Mouse (Mus musculus) forebrain, embryonic 10.5 days (tissue): ENCODE data around the gene Bicd1. TPM values are rescaled to one million over a fixed set of nuclear protein-coding genes. Genes with fewer than 3 reads are reported as not detected.
A peak's percentile ranks its signal among the peaks of the same experiment; 100 is the strongest.
"Not testable (repeated sequence)": the region's sequence is repeated elsewhere in the genome, so short reads cannot be mapped to it uniquely, and the experiment has no call there.

ENCODE experiments used
- DNase-seq: peaks from one replicate; pipeline ENCODE4 v3.0.0-alpha.2; 2017; ENCODE audit warnings: low spot score; ENCODE audit errors: extremely low spot score
- H3K27ac ChIP-seq: fragments of 300-500 bp; sonication (generic); 2 replicates; pipeline ENCODE4 v1.5.1; 2016; ENCODE audit warnings: mild to moderate bottlenecking
- H3K27me3 ChIP-seq: fragments of 300-500 bp; sonication (generic); 2 replicates; pipeline ENCODE4 v1.6.1; 2016; ENCODE audit warnings: mild to moderate bottlenecking; ENCODE audit not compliant: poor library complexity, severe bottlenecking
- H3K36me3 ChIP-seq: fragments of 300-500 bp; sonication (generic); replicated peaks from 2 replicates; pipeline ENCODE4 v1.6.1; 2016; ENCODE audit warnings: mild to moderate bottlenecking, moderate library complexity
- H3K4me1 ChIP-seq: fragments of 300-500 bp; sonication (generic); 2 replicates; pipeline ENCODE4 v1.6.1; 2016
- H3K4me3 ChIP-seq: fragments of 300-500 bp; sonication (generic); 2 replicates; pipeline ENCODE4 v1.5.1; 2016; ENCODE audit warnings: mild to moderate bottlenecking, moderate library complexity
- H3K9me3 ChIP-seq: fragments of 300-500 bp; sonication (generic); 2 replicates; pipeline ENCODE4 v1.6.1; 2016; ENCODE audit warnings: mild to moderate bottlenecking, moderate library complexity
- WGBS: fragments of 180-500 bp; shearing (Covaris S2); methylation state at CpG from one replicate; pipeline ENCODE4 v1.1.7; 2016; 5-methylcytosine and 5-hydroxymethylcytosine counted together
- polyA plus RNA-seq: library from polyadenylated mRNA; unstranded; fragments of >200 nt; fragmentation: Nextera tagmentation; extraction: Ambion mirVana; gene quantifications from 2 replicates; pipeline ENCODE4 v1.2.1, GENCODE M21; 2016

Gene Bicd1
- polyA plus RNA-seq, 1 experiment from 2014 or later = 13.2 TPM

DNA sequence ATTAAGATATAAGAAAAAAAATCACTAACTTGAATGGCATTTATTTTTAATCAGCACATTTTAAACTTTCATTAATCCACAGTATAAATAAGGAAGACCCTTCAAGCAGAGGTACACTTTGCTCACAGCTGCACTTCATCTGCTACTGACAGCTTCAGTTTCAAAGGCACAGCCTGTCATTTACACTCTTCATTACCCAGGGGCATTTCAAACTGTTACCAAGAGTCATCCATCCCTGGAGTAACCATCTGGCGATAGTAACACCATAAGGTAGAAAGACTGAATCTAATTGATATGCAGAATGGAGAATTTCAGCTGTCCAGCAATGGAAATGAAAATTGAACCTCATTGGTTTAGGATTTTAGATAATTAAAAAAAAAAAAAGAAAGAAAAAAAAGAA is 34.2 kb downstream of the Bicd1 start:
- WGBS = 80% methylated on average over 1 of the region's 1 CpGs
- H3K4me1 ChIP-seq = no peaks in the 10 kb centered on the region
- no peaks in the 10 kb centered on the region for H3K36me3 ChIP-seq
- H3K27me3 ChIP-seq = no peaks in the 10 kb centered on the region
- H3K27ac ChIP-seq = no peak overlapping the region
- no peak overlapping the region for H3K4me3 ChIP-seq
- no peaks in the 10 kb centered on the region for H3K9me3 ChIP-seq
- no peak for DNase-seq

DNA sequence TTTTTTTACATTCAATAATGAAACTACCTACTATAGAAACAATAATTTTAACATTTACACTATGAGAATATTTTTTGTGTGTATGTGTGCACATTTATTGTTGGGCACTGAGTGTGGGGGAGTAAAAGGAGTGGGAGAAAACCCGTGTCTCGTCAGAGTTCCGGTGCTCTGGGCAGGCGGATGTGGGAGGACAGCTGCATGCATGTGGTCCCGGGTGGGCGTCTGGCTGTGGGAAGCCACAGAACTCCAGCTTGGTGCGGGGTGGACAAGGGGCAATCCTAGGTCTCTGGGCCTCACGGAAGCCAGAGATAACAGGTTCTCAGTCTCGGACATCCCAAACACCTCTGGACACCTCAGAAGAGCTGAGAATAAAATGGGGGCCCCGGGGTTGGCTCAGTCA is 37.2 kb downstream of the Bicd1 start:
- 93% methylated on average over 10 of the region's 10 CpGs for WGBS
- H3K27ac ChIP-seq = no peak overlapping the region
- H3K9me3 ChIP-seq = no peaks in the 10 kb centered on the region
- no peaks in the 10 kb centered on the region for H3K36me3 ChIP-seq
- H3K4me3 ChIP-seq = no peak overlapping the region
- DNase-seq = no peak
- no peaks in the 10 kb centered on the region for H3K4me1 ChIP-seq
- H3K27me3 ChIP-seq = no peaks in the 10 kb centered on the region

DNA sequence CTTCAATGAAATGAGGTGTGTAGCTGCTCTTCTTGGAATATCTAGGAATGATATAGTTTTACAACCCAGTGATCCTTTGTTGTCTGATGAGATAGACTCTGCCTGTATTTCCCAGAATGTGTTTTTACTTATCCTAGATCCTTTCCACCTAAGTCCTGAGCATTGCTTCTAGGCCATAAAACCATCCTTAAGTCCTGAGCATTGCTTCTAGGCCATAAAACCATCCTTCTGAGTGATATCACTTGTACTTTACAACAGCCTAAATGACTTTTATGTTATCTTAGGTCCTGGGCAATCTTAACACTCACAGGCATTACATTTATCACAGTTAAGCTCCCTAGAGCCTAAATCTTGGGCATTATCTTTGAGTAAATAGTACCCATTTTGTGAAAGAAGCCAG is 48.6 kb downstream of the Bicd1 start:
- no peaks in the 10 kb centered on the region for H3K4me1 ChIP-seq
- no peaks in the 10 kb centered on the region for H3K36me3 ChIP-seq
- no peak for DNase-seq
- no peak overlapping the region for H3K27ac ChIP-seq
- H3K27me3 ChIP-seq = no peaks in the 10 kb centered on the region
- H3K4me3 ChIP-seq = no peak overlapping the region
- no peaks in the 10 kb centered on the region for H3K9me3 ChIP-seq

DNA sequence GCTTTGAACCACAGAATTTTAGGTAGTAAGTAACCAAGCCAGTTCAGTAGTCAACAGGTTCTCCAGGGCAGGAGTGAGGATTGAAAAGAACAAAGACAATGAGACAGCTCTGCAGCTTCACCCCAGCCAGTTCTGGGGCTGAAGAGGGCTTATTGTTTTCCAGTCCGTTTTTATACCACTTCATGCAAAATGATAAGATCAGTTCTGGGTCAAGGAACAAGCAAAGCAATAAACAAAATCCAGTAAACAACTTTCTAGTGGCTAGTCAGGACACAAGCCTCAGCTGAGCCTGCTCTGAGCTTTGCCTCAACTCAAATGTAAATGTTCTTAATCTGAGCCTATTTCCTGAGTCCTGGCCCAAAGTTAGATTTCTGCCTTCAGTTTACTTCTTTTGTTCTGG is 52.3 kb downstream of the Bicd1 start:
- Histone ChIP-seq H3K27me3 (no peaks in the 10 kb centered on the region), H3K4me1 (no peaks in the 10 kb centered on the region), H3K4me3 (no peak overlapping the region), H3K9me3 (no peaks in the 10 kb centered on the region), H3K36me3 (0 out of 2 replicates have a peak, but pooled peaks cover 4% of the 10 kb centered on the region), H3K27ac (no peak overlapping the region)
- WGBS = 8% methylated on average over 1 of the region's 1 CpGs
- no peak for DNase-seq

DNA sequence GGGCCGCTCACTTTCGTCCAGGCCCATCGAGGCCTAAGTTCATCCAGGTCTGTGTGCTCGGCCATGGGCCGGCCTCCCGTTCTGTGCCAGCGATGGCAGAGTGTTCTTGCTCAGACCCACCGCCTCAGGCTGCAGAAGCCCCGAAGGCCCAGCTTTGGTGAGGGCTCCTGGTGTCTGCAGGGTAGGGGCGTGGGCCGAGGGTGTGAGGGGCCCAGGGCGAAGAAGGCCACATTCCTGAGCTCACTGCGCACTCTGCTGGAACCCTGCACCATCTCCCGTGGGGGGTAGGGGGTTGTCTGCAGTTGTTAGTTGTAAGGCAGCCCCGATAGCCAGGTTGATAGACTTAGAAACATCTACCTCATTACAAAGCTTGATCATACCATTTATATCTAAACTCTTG is 62.8 kb downstream of the Bicd1 start:
- no peak overlapping the region for H3K4me3 ChIP-seq
- H3K27ac ChIP-seq = no peak overlapping the region
- DNase-seq = no peak
- H3K36me3 ChIP-seq = no peaks in the 10 kb centered on the region; the same call in 1 of the 2 replicates
- no peaks in the 10 kb centered on the region for H3K9me3 ChIP-seq
- 79% methylated on average over 15 of the region's 15 CpGs for WGBS
- no peaks in the 10 kb centered on the region for H3K4me1 ChIP-seq
- H3K27me3 ChIP-seq = no peaks in the 10 kb centered on the region

DNA sequence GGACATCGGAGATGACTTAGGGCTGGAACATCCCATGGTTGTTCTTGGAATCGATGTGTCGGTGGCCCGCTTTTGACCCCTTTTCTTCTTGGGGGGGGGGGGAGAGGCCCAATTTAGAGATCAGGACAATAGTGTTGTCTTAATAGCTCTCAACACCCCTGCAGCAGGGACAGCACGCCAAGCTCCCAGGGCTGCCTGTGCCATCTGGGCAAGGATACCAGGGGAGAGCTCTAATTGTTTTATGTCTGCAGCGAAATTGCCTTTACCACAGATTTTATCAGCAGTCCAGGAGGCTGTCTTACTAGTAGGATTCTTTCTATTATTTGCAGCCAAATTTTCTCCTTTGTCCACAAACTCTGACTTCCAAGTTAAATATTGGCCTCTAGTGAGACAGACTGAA is 63.8 kb downstream of the Bicd1 start:
- not testable (repeated sequence) for DNase-seq, H3K9me3 ChIP-seq, H3K36me3 ChIP-seq, H3K27ac ChIP-seq, H3K4me3 ChIP-seq, H3K27me3 ChIP-seq, H3K4me1 ChIP-seq
- 90% methylated on average over 6 of the region's 6 CpGs for WGBS

DNA sequence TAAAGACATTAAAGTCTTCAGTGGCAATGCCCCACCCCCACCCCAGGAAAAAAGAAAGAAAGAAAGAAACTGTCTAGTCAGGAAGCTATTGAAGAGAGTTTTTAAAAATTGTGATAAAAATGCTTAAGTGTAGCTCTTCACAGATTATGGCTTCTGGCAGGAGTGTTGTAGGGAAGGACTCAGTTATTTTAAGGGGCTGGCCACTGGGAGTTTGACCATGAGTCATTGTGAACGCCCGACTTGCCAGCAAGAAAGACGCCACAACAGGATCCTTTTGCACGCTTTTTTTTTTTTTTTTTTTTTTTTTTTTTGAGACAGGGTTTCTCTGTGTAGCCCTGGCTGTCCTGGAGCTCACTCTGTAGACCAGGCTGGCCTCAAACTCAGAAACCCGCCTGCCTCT is 73.2 kb downstream of the Bicd1 start:
- not testable (repeated sequence) for H3K27ac ChIP-seq, H3K4me1 ChIP-seq, H3K36me3 ChIP-seq, H3K27me3 ChIP-seq, H3K9me3 ChIP-seq, DNase-seq, H3K4me3 ChIP-seq
- WGBS = 90% methylated on average over 5 of the region's 5 CpGs

DNA sequence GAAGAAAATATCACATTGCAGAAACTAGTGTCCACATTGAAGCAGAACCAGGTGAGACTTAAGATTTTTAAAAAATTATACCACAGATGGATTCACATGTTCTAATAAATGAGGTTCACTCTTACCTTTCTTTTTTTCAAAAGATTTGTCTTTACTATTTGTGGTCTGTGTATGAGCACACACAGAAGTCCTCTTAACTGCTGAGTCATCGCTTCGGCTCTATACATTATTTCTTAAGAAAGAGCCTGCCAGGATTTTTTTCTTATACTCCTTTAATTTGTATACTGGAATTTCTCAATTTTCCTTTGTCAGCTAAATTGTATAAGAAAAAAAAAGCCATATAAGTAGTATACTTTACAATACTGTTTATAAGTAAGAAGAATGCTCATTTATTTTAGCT is 86.0 kb downstream of the Bicd1 start:
- Histone ChIP-seq H3K36me3 (peaks cover 11% of the 10 kb centered on the region; the same call in 1 of the 2 replicates), H3K9me3 (no peaks in the 10 kb centered on the region), H3K4me3 (no peak overlapping the region), H3K27ac (no peak overlapping the region), H3K27me3 (no peaks in the 10 kb centered on the region), H3K4me1 (no peaks in the 10 kb centered on the region)
- WGBS = 97% methylated on average over 2 of the region's 2 CpGs
- DNase-seq = no peak

DNA sequence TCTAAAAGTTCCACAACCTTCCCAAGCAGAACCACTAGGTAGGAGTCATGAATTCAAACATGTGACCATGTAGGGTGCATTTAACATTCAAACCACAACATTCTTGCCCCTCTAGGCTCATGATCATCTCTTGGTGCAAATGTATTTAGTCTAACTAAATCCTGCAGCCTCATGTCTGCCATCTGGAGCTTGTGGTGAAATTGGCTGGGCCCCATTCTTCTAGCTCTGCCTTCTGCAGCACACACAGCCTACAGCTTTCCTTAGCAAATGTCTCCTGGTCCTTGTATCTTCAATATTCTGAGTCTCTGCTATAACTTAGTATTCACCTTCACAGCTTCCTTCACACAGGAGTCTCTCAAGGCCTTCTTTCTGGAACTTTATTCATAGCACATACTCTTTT is 87.2 kb downstream of the Bicd1 start:
- Histone ChIP-seq H3K27me3 (no peaks in the 10 kb centered on the region), H3K4me3 (no peak overlapping the region), H3K36me3 (peaks cover 11% of the 10 kb centered on the region; the same call in 1 of the 2 replicates), H3K9me3 (no peaks in the 10 kb centered on the region), H3K4me1 (no peaks in the 10 kb centered on the region), H3K27ac (no peak overlapping the region)
- DNase-seq = no peak

DNA sequence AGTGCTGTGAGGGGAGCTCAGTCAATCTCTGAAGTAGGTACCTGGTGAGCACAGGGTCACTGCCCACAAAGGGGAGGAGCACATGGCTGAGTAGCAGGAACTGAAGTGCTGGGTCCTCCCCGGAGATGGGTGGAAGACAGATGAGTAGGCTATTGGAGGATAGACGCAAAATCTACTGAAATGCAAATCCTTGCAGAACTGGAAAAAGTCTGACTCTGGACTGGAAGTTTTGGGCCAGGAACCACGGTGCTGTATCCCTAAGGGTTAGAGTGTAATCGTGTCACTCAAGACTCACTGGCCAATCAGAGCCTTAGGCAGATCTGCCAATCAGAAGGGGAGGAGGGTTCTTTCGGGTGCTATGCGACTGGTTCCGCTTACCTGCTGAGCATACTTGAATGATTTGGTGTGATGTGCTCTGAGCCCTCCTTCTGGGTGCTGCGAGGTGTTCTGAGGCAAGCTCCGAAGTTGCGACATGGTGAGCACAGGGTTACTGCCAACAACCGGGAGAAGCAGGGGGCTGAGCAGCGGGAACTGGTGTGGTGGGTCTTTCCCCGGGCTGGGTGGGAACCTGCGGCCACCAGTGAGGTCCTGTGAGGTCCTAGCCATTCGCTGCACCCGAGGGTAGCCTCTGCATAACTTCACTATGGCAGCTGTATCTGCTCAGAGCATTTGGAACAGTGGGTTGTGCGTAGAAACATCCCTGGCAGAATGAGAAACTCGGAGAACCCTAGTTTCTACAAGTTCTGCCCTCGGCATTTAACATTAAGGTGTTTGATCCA is 157.2 kb downstream of the Bicd1 start:
- no peaks in the 10 kb centered on the region for H3K27me3 ChIP-seq
- H3K4me3 ChIP-seq = peak overlapping the region; percentile 73
- peak overlapping the region; percentile 79 for H3K27ac ChIP-seq
- H3K36me3 ChIP-seq = no peaks in the 10 kb centered on the region
- WGBS = 2% methylated on average over 19 of the region's 19 CpGs
- no peaks in the 10 kb centered on the region for H3K9me3 ChIP-seq
- H3K4me1 ChIP-seq = peaks cover 8% of the 10 kb centered on the region; the same call in 1 of the 2 replicates
- DNase-seq = peak; percentile 75

DNA sequence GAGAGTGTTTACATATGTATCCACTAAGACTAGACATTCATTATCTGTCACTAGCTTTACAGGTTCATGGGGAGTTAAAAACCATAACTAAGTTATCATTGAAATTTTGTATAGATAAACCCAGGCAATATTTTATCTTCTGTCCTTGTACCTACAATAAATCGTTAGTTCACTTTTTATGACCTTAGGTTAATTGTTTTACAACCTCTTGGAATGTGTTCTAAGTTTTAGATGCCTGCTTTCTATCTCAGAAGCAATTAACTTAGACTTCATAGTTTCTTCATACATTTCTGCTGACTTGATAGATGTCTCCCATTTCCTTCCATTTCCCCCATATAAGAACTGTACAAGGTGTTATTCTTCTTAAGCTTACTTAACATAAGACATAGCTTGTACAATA is 158.5 kb downstream of the Bicd1 start:
- 93% methylated on average over 1 of the region's 1 CpGs for WGBS
- H3K9me3 ChIP-seq = no peaks in the 10 kb centered on the region
- DNase-seq = no peak
- no peaks in the 10 kb centered on the region for H3K27me3 ChIP-seq
- no peak overlapping the region for H3K4me3 ChIP-seq
- no peak overlapping the region for H3K27ac ChIP-seq
- H3K36me3 ChIP-seq = no peaks in the 10 kb centered on the region
- peaks cover 8% of the 10 kb centered on the region; the same call in 1 of the 2 replicates for H3K4me1 ChIP-seq

DNA sequence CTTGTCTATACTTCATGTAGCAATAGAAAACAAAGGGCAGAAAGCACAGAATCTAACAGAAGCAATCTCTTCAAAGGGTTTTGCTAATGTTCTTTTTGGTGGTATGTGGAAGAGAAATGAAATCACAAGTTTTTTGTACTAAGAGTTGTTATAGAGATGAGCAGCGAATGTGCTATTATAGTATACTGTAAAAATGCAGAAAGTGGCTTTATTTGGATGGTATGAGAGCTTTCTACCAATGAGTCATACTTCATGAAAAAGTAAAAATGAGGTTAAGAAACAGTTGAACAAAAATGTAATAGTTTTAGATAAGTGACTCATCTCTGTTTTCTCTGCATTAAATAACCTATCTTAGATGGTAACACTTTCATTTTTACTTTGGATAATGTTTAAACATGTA is 165.6 kb downstream of the Bicd1 start:
- Histone ChIP-seq H3K4me3 (no peak overlapping the region), H3K27me3 (no peaks in the 10 kb centered on the region), H3K36me3 (no peaks in the 10 kb centered on the region), H3K4me1 (no peaks in the 10 kb centered on the region), H3K9me3 (no peaks in the 10 kb centered on the region), H3K27ac (no peak overlapping the region)
- 89% methylated on average over 1 of the region's 1 CpGs for WGBS
- no peak for DNase-seq

DNA sequence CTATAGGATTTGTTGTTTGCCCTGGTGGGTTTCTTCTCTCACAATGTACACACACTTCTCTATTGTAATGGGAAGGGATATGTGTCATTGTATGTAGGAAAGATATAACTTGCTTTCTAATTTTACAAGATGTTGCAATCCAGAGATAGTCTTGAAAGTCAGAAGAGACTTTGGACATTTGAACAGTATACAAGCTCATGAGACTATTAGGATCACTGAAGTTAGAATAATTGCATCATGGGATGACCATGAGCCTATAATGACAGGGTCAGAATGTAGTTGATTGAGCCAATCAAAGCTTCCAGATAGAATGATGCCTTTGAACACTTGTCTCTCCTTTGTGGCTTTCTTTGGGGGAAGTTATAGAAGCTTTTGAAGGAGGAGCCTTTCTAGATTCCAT is 171.4 kb downstream of the Bicd1 start:
- DNase-seq = no peak
- Histone ChIP-seq H3K27me3 (no peaks in the 10 kb centered on the region), H3K4me3 (no peak overlapping the region), H3K4me1 (no peaks in the 10 kb centered on the region), H3K27ac (no peak overlapping the region), H3K36me3 (peaks cover 22% of the 10 kb centered on the region), H3K9me3 (peaks cover 26% of the 10 kb centered on the region)
